Mouse (Mus musculus): ENCODE data around the gene Fgf8. TPM values are rescaled to one million over a fixed set of nuclear protein-coding genes. Genes with fewer than 3 reads are reported as not detected.
A peak's percentile ranks its signal among the peaks of the same experiment; 100 is the strongest.

Gene Fgf8
- not detected in 2 replicates for total RNA-seq (2021)
- long read RNA-seq, experiment 1 = 0 reads
- long read RNA-seq, experiment 2 = 0 reads

- DNase-seq = peak; percentile 37
Observed at GRCm38 (mm10) chr19:45742218-45742983, at the start of gene Fgf8. Gene Fgf8, minus strand, starts transcription at chr19:45742915.

GRCm38 (mm10) chr19:45792404-45792803, 49.7 kb upstream of the Fgf8 start:
- no peak for DNase-seq

- DNase-seq = no peak
Observed at GRCm38 (mm10) chr19:45789888-45790874, 47.5 kb upstream of the Fgf8 start.

GRCm38 (mm10) chr19:45789365-45789764, 46.6 kb upstream of the Fgf8 start:
- DNase-seq = no peak

- no peak for DNase-seq
Observed at GRCm38 (mm10) chr19:45788337-45788736, 45.6 kb upstream of the Fgf8 start.

- DNase-seq = no peak
Observed at GRCm38 (mm10) chr19:45787450-45787849, 44.7 kb upstream of the Fgf8 start.

GRCm38 (mm10) chr19:45785470-45785869, 42.8 kb upstream of the Fgf8 start:
- DNase-seq = no peak

- no peak for DNase-seq
Observed at GRCm38 (mm10) chr19:45783933-45784576, 41.3 kb upstream of the Fgf8 start.

GRCm38 (mm10) chr19:45783181-45783932, 40.6 kb upstream of the Fgf8 start, which contains the start of gene Mgea5:
Gene Mgea5, minus strand, starts transcription at chr19:45783837.
- DNase-seq = peak; percentile 99

- peak; percentile 87 for DNase-seq
Observed at GRCm38 (mm10) chr19:45782315-45783001, 39.7 kb upstream of the Fgf8 start.

GRCm38 (mm10) chr19:45781676-45782075, 39.0 kb upstream of the Fgf8 start:
- DNase-seq = no peak

GRCm38 (mm10) chr19:45780350-45780915, 37.7 kb upstream of the Fgf8 start:
- DNase-seq = no peak

- DNase-seq = no peak
Observed at GRCm38 (mm10) chr19:45775486-45775885, 32.8 kb upstream of the Fgf8 start.

GRCm38 (mm10) chr19:45771501-45771900, 28.8 kb upstream of the Fgf8 start:
- DNase-seq = no peak

- DNase-seq = no peak
Observed at GRCm38 (mm10) chr19:45760810-45761209, 18.1 kb upstream of the Fgf8 start.

GRCm38 (mm10) chr19:45758671-45759070, 16.0 kb upstream of the Fgf8 start:
- DNase-seq = no peak

- DNase-seq = no peak
Observed at GRCm38 (mm10) chr19:45753551-45753950, 10.8 kb upstream of the Fgf8 start.

- no peak for DNase-seq
Observed at GRCm38 (mm10) chr19:45751881-45752280, 9.2 kb upstream of the Fgf8 start.

- DNase-seq = peak; percentile 94
Observed at GRCm38 (mm10) chr19:45749243-45750043, 6.7 kb upstream of the Fgf8 start, which contains the start of gene Npm3. Gene Npm3, minus strand, starts transcription at chr19:45749591.
